In genomic region chr3:37666291-37667118, GRCm38 (mm10) we compare ENCODE assay signal across 8 mouse cellular contexts. TPM values are rescaled to one million over a fixed set of nuclear protein-coding genes. Genes with fewer than 3 reads are reported as not detected.
A peak's percentile ranks its signal among the peaks of the same experiment; 100 is the strongest.
DNase-seq lines count a peak whose midpoint lies in the region; ATAC-seq and TF ChIP-seq lines count a peak whose summit lies in the region.

No protein-coding gene starts in this region.

- no peak for TF ChIP-seq CTCF in kidney, postnatal 0 days (IDR thresholded peaks at IDR 0.05; ENCODE audit: low read depth)

- H3K9me3 ChIP-seq in heart, embryonic 13.5 days: peaks cover 18% of the 10 kb centered on the region
- 0 out of 2 replicates have a peak, but pooled peaks cover 16% of the 10 kb centered on the region for H3K9me3 ChIP-seq in kidney, postnatal 0 days (replicated peaks; ENCODE audit: low read length)
- H3K9me3 ChIP-seq in midbrain, embryonic 11.5 days (ENCODE audit: control insufficient read depth, low read length): peaks cover 13% of the 10 kb centered on the region; the same call in 1 of the 2 replicates

- H3K27ac ChIP-seq in heart, embryonic 13.5 days (replicated peaks): peak overlapping the region; percentile 28; the same call in 1 of the 2 replicates
- peak overlapping the region; percentile 48 for H3K27ac ChIP-seq in kidney, postnatal 0 days
- H3K27ac ChIP-seq in midbrain, embryonic 11.5 days (ENCODE audit: low read depth, low read length): peak overlapping the region; percentile 63

- 19% methylated on average over 9 of the region's 9 CpGs for WGBS in heart, embryonic 13.5 days
- 10% methylated on average over 9 of the region's 9 CpGs for WGBS in kidney, postnatal 0 days
- WGBS in midbrain, embryonic 11.5 days: 7% methylated on average over 9 of the region's 9 CpGs

- peak; percentile 87 for DNase-seq in 416B (ENCODE audit: low read depth)
- DNase-seq in kidney, postnatal 0 days (ENCODE audit: low spot score): peak; percentile 96
- peak; percentile 93 for DNase-seq in midbrain, embryonic 11.5 days (ENCODE audit: low spot score, missing footprints)
- no peak for DNase-seq in left cerebral cortex, adult 18-20 months (ENCODE audit: low spot score in 2 of 2)
- DNase-seq in right cerebral cortex, adult 18-20 months: no peak
- DNase-seq in thymus, postnatal 14 days: no peak

- H3K4me3 ChIP-seq in heart, embryonic 13.5 days: no peak overlapping the region
- H3K4me3 ChIP-seq in kidney, postnatal 0 days (replicated peaks; ENCODE audit: low read depth, low read length): no peak overlapping the region
- H3K4me3 ChIP-seq in midbrain, embryonic 11.5 days (ENCODE audit: low read depth, low read length): no peak overlapping the region

- H3K27me3 ChIP-seq in heart, embryonic 13.5 days (replicated peaks): peaks cover 28% of the 10 kb centered on the region
- no peaks in the 10 kb centered on the region for H3K27me3 ChIP-seq in kidney, postnatal 0 days (ENCODE audit: insufficient read depth, low read length)
- peaks cover 59% of the 10 kb centered on the region for H3K27me3 ChIP-seq in midbrain, embryonic 11.5 days (ENCODE audit: control insufficient read depth, insufficient read depth, low read length)

- H3K4me1 ChIP-seq in heart, embryonic 13.5 days: peaks cover 14% of the 10 kb centered on the region
- H3K4me1 ChIP-seq in kidney, postnatal 0 days (replicated peaks; ENCODE audit: insufficient read depth, low read length): peaks cover 5% of the 10 kb centered on the region; the same call in 1 of the 2 replicates
- H3K4me1 ChIP-seq in midbrain, embryonic 11.5 days (ENCODE audit: control insufficient read depth, insufficient read depth, low read length): peaks cover 9% of the 10 kb centered on the region

- ATAC-seq in common myeloid progenitor, adult 5-6 weeks (replicated peaks; ENCODE audit: low read depth, poor library complexity, severe bottlenecking): peak; percentile 94
- peak; percentile 19; the same call in 1 of the 2 replicates for ATAC-seq in heart, embryonic 13.5 days (ENCODE audit: extremely low read depth, insufficient number of reproducible peaks, low FRiP score, low TSS enrichment)
- ATAC-seq in kidney, postnatal 0 days (replicated peaks; ENCODE audit: low FRiP score, low read depth): peak; percentile 97
- ATAC-seq in midbrain, embryonic 11.5 days (ENCODE audit: low FRiP score): peak; percentile 96

- H3K9ac ChIP-seq in heart, embryonic 13.5 days: peak overlapping the region; percentile 24; the same call in 1 of the 2 replicates
- H3K9ac ChIP-seq in kidney, postnatal 0 days (ENCODE audit: low read depth, low read length): no peak overlapping the region
- H3K9ac ChIP-seq in midbrain, embryonic 11.5 days (ENCODE audit: low read length): no peak overlapping the region

- H3K4me2 ChIP-seq in heart, embryonic 13.5 days: no peak overlapping the region
- no peak overlapping the region for H3K4me2 ChIP-seq in kidney, postnatal 0 days (ENCODE audit: low read length)
- H3K4me2 ChIP-seq in midbrain, embryonic 11.5 days: 0 out of 2 replicates have a peak overlapping the region, but pooled peaks have one; percentile 6

- peaks cover 6% of the 10 kb centered on the region; the same call in 1 of the 2 replicates for H3K36me3 ChIP-seq in heart, embryonic 13.5 days
- H3K36me3 ChIP-seq in kidney, postnatal 0 days (ENCODE audit: insufficient read depth, low read length): no peaks in the 10 kb centered on the region
- no peaks in the 10 kb centered on the region; the same call in 1 of the 2 replicates for H3K36me3 ChIP-seq in midbrain, embryonic 11.5 days (ENCODE audit: control insufficient read depth, insufficient read depth, low read length)

RNA-seq across cellular contexts. Expression of gene Spry1, which starts 26.8 kb away (rescaled TPM):
- 4.5 and 4.8 TPM in 2 replicates for total RNA-seq in common myeloid progenitor, adult 5-6 weeks (2017)
- polyA plus RNA-seq in heart, embryonic 13.5 days (2015; fragmentation: Nextera tagmentation; extraction: Ambion mirVana): 5.6 and 6.4 TPM in 2 replicates
- polyA plus RNA-seq in kidney, postnatal 0 days (2015; fragmentation: Nextera tagmentation; extraction: Ambion mirVana): 31.8 and 39.6 TPM in 2 replicates
- 10.0 and 10.3 TPM in 2 replicates for polyA plus RNA-seq in midbrain, embryonic 11.5 days (2014; fragmentation: Nextera tagmentation; extraction: Ambion mirVana)
- 1 to 10 TPM; 8.2 to 9.6 TPM for total RNA-seq in left cerebral cortex, adult 18-20 months (2021)

RNA-seq across cellular contexts. Expression of gene Gm5148, which starts 57.8 kb away (rescaled TPM):
- 47.1 and 54.4 TPM in 2 replicates for total RNA-seq in common myeloid progenitor, adult 5-6 weeks (2017)
- 3.1 and 3.2 TPM in 2 replicates for polyA plus RNA-seq in heart, embryonic 13.5 days (2015; fragmentation: Nextera tagmentation; extraction: Ambion mirVana)
- 11.4 and 14.4 TPM in 2 replicates for polyA plus RNA-seq in kidney, postnatal 0 days (2015; fragmentation: Nextera tagmentation; extraction: Ambion mirVana)
- 1.9 and 3.7 TPM in 2 replicates for polyA plus RNA-seq in midbrain, embryonic 11.5 days (2014; fragmentation: Nextera tagmentation; extraction: Ambion mirVana)
- 1 to 10 TPM; 3.2 to 3.9 TPM for total RNA-seq in left cerebral cortex, adult 18-20 months (2021)

Comparison
In these comparisons a context has a peak if more than half of its experiments do, and no peak if none do; other contexts are left out.
1. DNase-seq: peak in 416B (single experiment), kidney, postnatal 0 days (single experiment) and midbrain, embryonic 11.5 days (single experiment); none in left cerebral cortex, adult 18-20 months (0 of 2), right cerebral cortex, adult 18-20 months (single experiment) and thymus, postnatal 14 days (single experiment).
2. ATAC-seq: peak in every context shown above with its lines; median percentile 97 in kidney, postnatal 0 days; 96 in midbrain, embryonic 11.5 days; 94 in common myeloid progenitor, adult 5-6 weeks; 19 in heart, embryonic 13.5 days.
3. Peak in every context shown above with its lines, with median percentiles within 50 percentile points of each other: H3K27ac ChIP-seq.